Mouse (Mus musculus): ENCODE data around the gene Galr2. TPM values are rescaled to one million over a fixed set of nuclear protein-coding genes. Genes with fewer than 3 reads are reported as not detected.

The Galr2 gene
- not detected for polyA plus RNA-seq (2015; fragmentation: Illumina TruSeq; extraction: RNeasy Lipid Tissue Mini Kit (QIAGEN cat#74804); ENCODE audit: low read depth, low replicate concordance)

DNA sequence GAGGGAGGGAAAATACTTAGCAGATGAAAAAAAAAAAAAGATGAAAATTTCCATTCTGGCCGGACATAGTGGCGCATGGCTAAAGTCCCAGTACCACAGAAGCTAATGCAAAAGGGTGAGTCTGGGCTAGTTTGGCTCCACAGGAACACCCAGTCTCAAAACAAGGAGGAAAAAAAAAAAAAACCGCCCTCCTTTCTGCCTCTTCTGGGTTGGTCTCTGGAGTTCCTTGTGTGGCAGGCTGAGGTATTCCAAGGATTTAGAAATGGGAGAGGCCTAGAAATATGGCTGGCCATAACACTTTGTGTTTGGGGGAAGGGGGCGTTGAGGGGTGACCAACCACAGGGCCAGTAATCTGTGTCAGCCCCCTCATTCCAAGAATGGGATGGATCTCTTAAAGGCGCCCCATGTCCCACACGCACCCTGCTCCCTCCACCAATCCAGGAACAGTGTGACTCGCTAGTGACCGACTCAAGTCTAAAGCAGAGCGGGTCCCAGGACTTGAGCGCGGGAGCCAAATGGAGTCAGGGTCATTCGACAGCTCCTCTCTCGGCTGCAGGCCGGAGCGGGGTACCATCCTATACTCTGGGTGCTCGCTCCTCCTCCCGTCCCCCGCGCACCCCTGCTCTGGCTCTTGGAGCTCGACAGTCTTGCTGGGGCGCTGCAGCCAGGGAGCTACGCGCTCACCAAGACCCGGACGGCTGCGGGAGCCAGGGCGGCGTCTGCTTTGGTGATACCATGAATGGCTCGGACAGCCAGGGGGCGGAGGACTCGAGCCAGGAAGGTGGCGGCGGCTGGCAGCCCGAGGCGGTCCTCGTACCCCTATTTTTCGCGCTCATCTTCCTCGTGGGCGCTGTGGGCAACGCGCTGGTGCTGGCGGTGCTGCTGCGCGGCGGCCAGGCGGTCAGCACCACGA, at the start of gene Galr2:
Gene Galr2, plus strand, starts transcription at position 189 of the 913 bp plus-strand sequence.

DNA sequence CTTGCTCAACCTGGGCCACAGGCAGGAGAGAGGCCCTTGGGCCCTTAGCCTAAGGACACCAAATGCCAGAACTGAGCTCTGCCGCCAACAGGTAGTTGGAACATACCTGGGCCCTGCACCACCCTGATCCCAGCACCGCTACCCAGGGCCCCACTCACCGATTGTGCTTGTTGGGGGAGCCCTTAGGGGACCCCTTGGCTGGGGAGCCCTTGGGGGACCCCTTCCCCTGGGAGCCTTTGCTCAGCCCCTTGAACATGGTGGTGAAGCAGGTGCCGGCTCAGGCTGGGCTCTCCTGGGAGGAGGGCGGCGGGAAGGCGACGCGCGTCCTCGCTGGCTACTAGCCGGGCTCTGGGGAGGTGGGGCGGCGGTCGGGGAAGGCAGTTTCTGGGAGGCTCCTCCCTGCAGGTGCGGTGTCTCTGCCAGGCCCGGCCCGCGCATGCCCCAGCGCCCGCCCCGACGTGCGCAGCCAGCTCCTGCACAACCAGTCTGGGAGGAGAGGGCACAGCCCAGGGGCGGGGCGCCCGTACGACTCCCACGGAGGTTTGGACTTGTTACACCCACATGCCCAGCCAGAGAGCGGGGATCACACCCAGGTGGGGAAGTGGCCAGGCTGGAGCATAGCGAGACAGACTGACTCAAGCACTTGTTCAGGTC, 42.9 kb upstream of the Galr2 start, which contains the start of gene Evpl:
Gene Evpl, minus strand, starts transcription at position 336 of the 654 bp plus-strand sequence.

DNA sequence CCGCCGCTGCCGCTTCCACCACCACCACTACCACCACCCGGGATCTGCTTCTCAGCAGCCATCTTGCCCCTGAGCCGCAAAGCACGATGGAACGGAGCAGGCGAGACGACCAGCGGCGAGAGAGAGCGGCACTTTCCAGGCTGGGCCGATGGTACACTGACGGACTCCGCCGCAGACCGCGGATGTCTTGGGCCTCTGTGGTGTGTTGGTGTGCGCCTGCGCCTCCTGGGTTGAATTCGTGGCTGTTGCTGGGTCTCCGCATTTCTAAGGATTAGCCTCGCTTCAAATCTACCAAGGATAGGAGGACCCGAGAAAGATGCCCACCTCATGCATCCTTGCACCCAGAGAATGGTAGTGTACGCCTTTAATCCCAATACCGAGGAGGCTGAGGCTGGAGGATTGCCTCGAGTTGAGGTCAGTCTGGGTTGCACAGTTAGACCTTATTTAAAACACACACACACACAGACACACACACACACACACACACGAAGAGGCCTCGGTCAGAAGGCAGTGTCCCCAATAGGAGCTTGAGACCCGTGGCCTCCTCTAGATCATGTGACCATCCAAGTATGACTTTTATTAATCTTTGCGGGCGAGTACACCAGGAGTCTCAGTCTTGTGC, 6.6 kb upstream of the Galr2 start, which contains the start of gene Srp68:
Gene Srp68, minus strand, starts transcription at position 173 of the 622 bp plus-strand sequence.

DNA sequence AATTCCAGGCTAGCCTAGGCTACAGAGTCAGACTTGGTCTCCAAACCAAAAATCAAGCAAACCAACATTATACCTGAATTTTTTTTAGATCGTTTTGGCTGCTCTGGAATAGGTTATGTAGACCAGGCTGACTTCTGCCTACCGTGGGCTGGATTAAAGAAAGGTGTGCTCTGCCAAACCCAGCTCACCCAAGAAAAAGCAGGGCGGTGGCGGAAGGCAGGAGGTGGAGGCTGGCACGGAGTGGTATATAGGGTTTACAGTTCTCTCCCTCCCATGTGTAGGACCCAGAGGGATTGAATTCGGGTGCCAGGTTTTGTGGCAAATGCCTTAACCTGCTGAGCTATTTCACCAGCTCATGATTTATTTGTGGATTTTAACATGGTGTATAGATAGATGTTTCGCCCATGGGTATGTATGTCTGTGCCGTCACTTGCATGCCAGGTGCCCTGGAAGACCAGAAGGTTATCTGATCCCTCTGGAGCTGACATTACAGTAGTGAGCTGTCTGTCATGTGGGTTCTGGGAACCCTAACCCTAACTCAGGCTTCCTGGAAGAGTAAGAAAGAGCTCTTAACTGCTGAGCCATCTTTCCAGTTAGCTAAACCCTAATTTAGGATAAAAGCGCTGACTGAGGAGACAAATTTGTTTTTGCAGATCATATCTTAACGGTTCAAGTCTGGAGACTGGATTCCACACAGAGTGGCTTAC, 26.4 kb downstream of the Galr2 start, which contains the start of gene Exoc7:
Gene Exoc7, minus strand, starts transcription at position 215 of the 707 bp plus-strand sequence.

Other genes with a start within 250 kb of the Galr2 start
- 0.76 TPM for gene Unc13d, start 203.0 kb upstream of the Galr2 start, polyA plus RNA-seq (2015; fragmentation: Illumina TruSeq; extraction: RNeasy Lipid Tissue Mini Kit (QIAGEN cat#74804); ENCODE audit: low read depth, low replicate concordance)
- gene Wbp2, start 193.9 kb upstream of the Galr2 start, polyA plus RNA-seq (2015; fragmentation: Illumina TruSeq; extraction: RNeasy Lipid Tissue Mini Kit (QIAGEN cat#74804); ENCODE audit: low read depth, low replicate concordance): 423 TPM
- gene Trim47, start 153.7 kb upstream of the Galr2 start, polyA plus RNA-seq (2015; fragmentation: Illumina TruSeq; extraction: RNeasy Lipid Tissue Mini Kit (QIAGEN cat#74804); ENCODE audit: low read depth, low replicate concordance): 4.4 TPM
- 3.2 TPM for gene Trim65, start 149.8 kb upstream of the Galr2 start, polyA plus RNA-seq (2015; fragmentation: Illumina TruSeq; extraction: RNeasy Lipid Tissue Mini Kit (QIAGEN cat#74804); ENCODE audit: low read depth, low replicate concordance)
- 64.8 TPM for gene Mrpl38, start 142.1 kb upstream of the Galr2 start, polyA plus RNA-seq (2015; fragmentation: Illumina TruSeq; extraction: RNeasy Lipid Tissue Mini Kit (QIAGEN cat#74804); ENCODE audit: low read depth, low replicate concordance)
- gene Fbf1, start 112.8 kb upstream of the Galr2 start, polyA plus RNA-seq (2015; fragmentation: Illumina TruSeq; extraction: RNeasy Lipid Tissue Mini Kit (QIAGEN cat#74804); ENCODE audit: low read depth, low replicate concordance): 37.6 TPM
- 58.6 TPM for gene Ten1, start 82.1 kb upstream of the Galr2 start, polyA plus RNA-seq (2015; fragmentation: Illumina TruSeq; extraction: RNeasy Lipid Tissue Mini Kit (QIAGEN cat#74804); ENCODE audit: low read depth, low replicate concordance)
- gene Acox1, start 81.9 kb upstream of the Galr2 start, polyA plus RNA-seq (2015; fragmentation: Illumina TruSeq; extraction: RNeasy Lipid Tissue Mini Kit (QIAGEN cat#74804); ENCODE audit: low read depth, low replicate concordance): 119 TPM
- gene Evpl, start 42.9 kb upstream of the Galr2 start, polyA plus RNA-seq (2015; fragmentation: Illumina TruSeq; extraction: RNeasy Lipid Tissue Mini Kit (QIAGEN cat#74804); ENCODE audit: low read depth, low replicate concordance): 1.3 TPM
- 58.8 TPM for gene Srp68, start 6.7 kb upstream of the Galr2 start, polyA plus RNA-seq (2015; fragmentation: Illumina TruSeq; extraction: RNeasy Lipid Tissue Mini Kit (QIAGEN cat#74804); ENCODE audit: low read depth, low replicate concordance)
- 74.2 TPM for gene Exoc7, start 26.3 kb downstream of the Galr2 start, polyA plus RNA-seq (2015; fragmentation: Illumina TruSeq; extraction: RNeasy Lipid Tissue Mini Kit (QIAGEN cat#74804); ENCODE audit: low read depth, low replicate concordance)
- gene Foxj1, start 54.5 kb downstream of the Galr2 start, polyA plus RNA-seq (2015; fragmentation: Illumina TruSeq; extraction: RNeasy Lipid Tissue Mini Kit (QIAGEN cat#74804); ENCODE audit: low read depth, low replicate concordance): 12.3 TPM
- 178 TPM for gene Rnf157, start 132.1 kb downstream of the Galr2 start, polyA plus RNA-seq (2015; fragmentation: Illumina TruSeq; extraction: RNeasy Lipid Tissue Mini Kit (QIAGEN cat#74804); ENCODE audit: low read depth, low replicate concordance)
- gene Ubald2, start 153.2 kb downstream of the Galr2 start, polyA plus RNA-seq (2015; fragmentation: Illumina TruSeq; extraction: RNeasy Lipid Tissue Mini Kit (QIAGEN cat#74804); ENCODE audit: low read depth, low replicate concordance): 50.3 TPM
- gene Qrich2, start 185.3 kb downstream of the Galr2 start, polyA plus RNA-seq (2015; fragmentation: Illumina TruSeq; extraction: RNeasy Lipid Tissue Mini Kit (QIAGEN cat#74804); ENCODE audit: low read depth, low replicate concordance): 0.10 TPM
- gene Prpsap1, start 213.3 kb downstream of the Galr2 start, polyA plus RNA-seq (2015; fragmentation: Illumina TruSeq; extraction: RNeasy Lipid Tissue Mini Kit (QIAGEN cat#74804); ENCODE audit: low read depth, low replicate concordance): 58.7 TPM
- 4.9 TPM for gene Sphk1, start 250.0 kb downstream of the Galr2 start, polyA plus RNA-seq (2015; fragmentation: Illumina TruSeq; extraction: RNeasy Lipid Tissue Mini Kit (QIAGEN cat#74804); ENCODE audit: low read depth, low replicate concordance)